Comparison of ENCODE assay signal across 9 mouse cellular contexts in genomic region chr5:36669021-36670008, GRCm38 (mm10). TPM values are rescaled to one million over a fixed set of nuclear protein-coding genes. Genes with fewer than 3 reads are reported as not detected.
DNase-seq lines count a peak whose midpoint lies in the region; ATAC-seq and TF ChIP-seq lines count a peak whose summit lies in the region.
"Had no signal": no experiment of that assay in that cellular context is flagged by ENCODE, and none has a peak within 500 bp of the region (broad histone marks: within the 10 kb centered on the region; RNA-seq: fewer than 3 reads in every experiment).

No protein-coding gene starts in this region.

- no peak for DNase-seq in gastrocnemius, adult 2 months
- no peak for DNase-seq in gastrocnemius, postnatal 14 days
- peak; percentile 72 to 77 for DNase-seq in right cerebral cortex, adult 2 months (ENCODE audit: low spot score in 2 of 2)
- no peak for DNase-seq in right cerebral cortex, postnatal 14 days
- DNase-seq in thymus, postnatal 25 days, result peak; percentile 68
- no peak for DNase-seq in c-Kit-positive CD71-positive TER-119-positive erythroid progenitor cells, embryonic 14.5 days (ENCODE audit: low spot score)
- no peak for DNase-seq in midbrain, embryonic 14.5 days
- DNase-seq: cerebellum, postnatal 25 days had no signal

- H3K4me2 ChIP-seq in midbrain, embryonic 14.5 days (ENCODE audit: low read length), result no peak overlapping the region

- no peak overlapping the region for H3K4me3 ChIP-seq in gastrocnemius, adult 2 months
- no peak overlapping the region for H3K4me3 ChIP-seq in midbrain, embryonic 14.5 days (replicated peaks; ENCODE audit: low read depth, low read length)

- peak; percentile 67 for ATAC-seq in megakaryocyte, adult 5-6 weeks (ENCODE audit: poor library complexity, severe bottlenecking)
- no peak for ATAC-seq in midbrain, embryonic 14.5 days (ENCODE audit: low FRiP score, low TSS enrichment)

- no peaks in the 10 kb centered on the region for H3K4me1 ChIP-seq in midbrain, embryonic 14.5 days (ENCODE audit: control insufficient read depth, insufficient read depth, low read length)

- H3K9ac ChIP-seq in midbrain, embryonic 14.5 days (replicated peaks; ENCODE audit: low read length), result no peak overlapping the region

- H3K36me3 ChIP-seq in midbrain, embryonic 14.5 days (ENCODE audit: control insufficient read depth, insufficient read depth, low read length), result peaks cover 30% of the 10 kb centered on the region

- H3K9me3 ChIP-seq in midbrain, embryonic 14.5 days (ENCODE audit: control insufficient read depth, low read length), result no peaks in the 10 kb centered on the region

- peak overlapping the region; percentile 83 for H3K27ac ChIP-seq in gastrocnemius, adult 2 months
- no peak overlapping the region for H3K27ac ChIP-seq in midbrain, embryonic 14.5 days (replicated peaks; ENCODE audit: low read depth, low read length)

- WGBS in midbrain, embryonic 14.5 days, result 92% methylated on average over 7 of the region's 7 CpGs

- TF ChIP-seq CTCF in gastrocnemius, adult 2 months (IDR thresholded peaks at IDR 0.05), result no peak

- H3K27me3 ChIP-seq in midbrain, embryonic 14.5 days (ENCODE audit: control insufficient read depth, insufficient read depth, low read length), result no peaks in the 10 kb centered on the region

- intact Hi-C loops in gastrocnemius, adult 2 months (cut with DNase I), result no loop called here
- intact Hi-C loops in gastrocnemius, postnatal 14 days (cut with DNase I; ENCODE audit: low total_unique reads), result no loop called here

RNA-seq across cellular contexts. Expression of gene D5Ertd579e, which starts 26.5 kb away (rescaled TPM):
- 10 to 100 TPM; 86.4 to 98.1 TPM for total RNA-seq in gastrocnemius, adult 2 months (2021)
- 10 to 100 TPM; 52.2 to 54.5 TPM for total RNA-seq in gastrocnemius, postnatal 14 days (2021)
- 20.0 and 27.1 TPM in 2 replicates for total RNA-seq in megakaryocyte, adult 5-6 weeks (2015)
- total RNA-seq in megakaryocyte, adult 5-6 weeks (2017), result 35.9 and 36.0 TPM in 2 replicates
- 38.8 and 53.7 TPM in 2 replicates for polyA plus RNA-seq in midbrain, embryonic 14.5 days (2014; fragmentation: Nextera tagmentation; extraction: Ambion mirVana)

Comparison
In these comparisons a context has a peak if more than half of its experiments do, and no peak if none do; other contexts are left out.
1. DNase-seq: peak in right cerebral cortex, adult 2 months (2 of 2) and thymus, postnatal 25 days (single experiment); none in gastrocnemius, adult 2 months (single experiment), gastrocnemius, postnatal 14 days (single experiment), right cerebral cortex, postnatal 14 days (single experiment), c-Kit-positive CD71-positive TER-119-positive erythroid progenitor cells, embryonic 14.5 days (single experiment) and midbrain, embryonic 14.5 days (single experiment).